Comparison of ENCODE assay signal across 25 mouse cellular contexts in the genomic region with DNA sequence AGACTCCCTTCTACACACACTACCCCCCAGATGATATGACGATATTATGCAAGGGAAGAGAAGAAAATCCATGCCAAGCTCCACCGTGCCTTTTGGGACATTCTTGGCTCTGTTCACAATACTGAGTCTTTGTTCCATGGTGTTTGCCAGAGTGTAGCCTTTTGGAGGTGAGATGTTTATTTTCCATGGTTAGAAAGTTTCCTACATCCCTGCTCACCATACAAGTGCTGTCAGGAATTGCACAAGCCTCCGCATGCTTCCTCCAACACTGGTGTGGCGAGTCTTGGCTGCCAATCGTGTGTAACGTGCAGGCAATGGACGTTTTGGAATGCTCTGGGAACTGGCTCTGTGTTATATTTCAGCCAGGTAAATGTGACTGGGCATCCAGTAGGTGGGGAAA.
DNase-seq lines count a peak whose midpoint lies in the region; ATAC-seq and TF ChIP-seq lines count a peak whose summit lies in the region.
"Had no signal": no experiment of that assay in that cellular context is flagged by ENCODE, and none has a peak within 500 bp of the region (broad histone marks: within the 10 kb centered on the region; RNA-seq: fewer than 3 reads in every experiment).

No protein-coding gene starts in this region.

- peak overlapping the region; percentile 40 for H3K27ac ChIP-seq in limb, embryonic 14.5 days (replicated peaks; ENCODE audit: low read depth, low read length)
- H3K27ac ChIP-seq: embryonic facial prominence, embryonic 13.5 days; forebrain, embryonic 10.5 days; heart, adult 2 months; hindbrain, embryonic 12.5 days; midbrain, embryonic 15.5 days; neural tube, embryonic 12.5 days had no signal

- no peak overlapping the region for H3K4me2 ChIP-seq in limb, embryonic 14.5 days (replicated peaks; ENCODE audit: low read depth, low read length, severe bottlenecking)
- H3K4me2 ChIP-seq: embryonic facial prominence, embryonic 13.5 days; hindbrain, embryonic 12.5 days; liver, embryonic 11.5 days; midbrain, embryonic 15.5 days; neural tube, embryonic 12.5 days had no signal

- 51% methylated on average over 7 of the region's 7 CpGs for WGBS in limb, embryonic 14.5 days

- H3K4me1 ChIP-seq in limb, embryonic 14.5 days (ENCODE audit: control insufficient read depth, insufficient read depth, low read length) = 0 out of 2 replicates have a peak, but pooled peaks cover 6% of the 10 kb centered on the region
- H3K4me1 ChIP-seq: embryonic facial prominence, embryonic 13.5 days; forebrain, embryonic 10.5 days; hindbrain, embryonic 12.5 days; midbrain, embryonic 15.5 days; neural tube, embryonic 12.5 days had no signal

- no peak overlapping the region for H3K4me3 ChIP-seq in limb, embryonic 14.5 days (replicated peaks; ENCODE audit: low read length)
- H3K4me3 ChIP-seq: embryonic facial prominence, embryonic 13.5 days; forebrain, embryonic 10.5 days; heart, adult 2 months; hindbrain, embryonic 12.5 days; midbrain, embryonic 15.5 days; neural tube, embryonic 12.5 days had no signal

- peak; percentile 8 for DNase-seq in adrenal gland, postnatal 14 days
- DNase-seq in adrenal gland, adult 8-10 months = no peak
- DNase-seq in NIH3T3 (ENCODE audit: low read depth) = peak; percentile 24
- peak; percentile 57 for DNase-seq in limb, embryonic 14.5 days (ENCODE audit: low spot score)
- peak; percentile 51 for DNase-seq in lung, postnatal 36 days
- DNase-seq in urinary bladder, postnatal 10 days (ENCODE audit: low spot score) = no peak
- DNase-seq in urinary bladder, adult 18-20 months (ENCODE audit: low spot score in 2 of 2) = no peak
- DNase-seq: cerebellum, adult 18-20 months; cerebellum, postnatal 25 days; forebrain, postnatal 0 days; gastrocnemius, postnatal 25 days; heart, adult 2 months; kidney, postnatal 36 days; layer of hippocampus, postnatal 36 days; liver, postnatal 0 days; right cerebral cortex, postnatal 14 days; spleen, adult 18-20 months; thymus, postnatal 25 days had no signal

- no peaks in the 10 kb centered on the region for H3K9me3 ChIP-seq in limb, embryonic 14.5 days (ENCODE audit: control insufficient read depth, low read length)
- H3K9me3 ChIP-seq: embryonic facial prominence, embryonic 13.5 days; forebrain, embryonic 10.5 days; hindbrain, embryonic 12.5 days; midbrain, embryonic 15.5 days; neural tube, embryonic 12.5 days had no signal

- no peak overlapping the region for H3K9ac ChIP-seq in limb, embryonic 14.5 days (ENCODE audit: low read depth, low read length, severe bottlenecking)
- H3K9ac ChIP-seq: embryonic facial prominence, embryonic 13.5 days; forebrain, postnatal 0 days; hindbrain, embryonic 12.5 days; liver, postnatal 0 days; midbrain, embryonic 15.5 days; neural tube, embryonic 12.5 days had no signal

- no peaks in the 10 kb centered on the region for H3K36me3 ChIP-seq in limb, embryonic 14.5 days (ENCODE audit: control insufficient read depth, insufficient read depth, low read length)
- H3K36me3 ChIP-seq: embryonic facial prominence, embryonic 13.5 days; forebrain, embryonic 10.5 days; hindbrain, embryonic 12.5 days; midbrain, embryonic 15.5 days; neural tube, embryonic 12.5 days had no signal

- no peak for TF ChIP-seq POLR2A in limb, embryonic 14.5 days (IDR thresholded peaks at IDR 0.05; ENCODE audit: borderline replicate concordance, extremely low read depth, insufficient read depth, insufficient read length)

- ATAC-seq in limb, embryonic 14.5 days (ENCODE audit: low FRiP score, low read depth) = peak; percentile 73
- ATAC-seq: forebrain, postnatal 0 days; intestine, postnatal 0 days; liver, postnatal 0 days; midbrain, embryonic 15.5 days had no signal

- H3K27me3 ChIP-seq in limb, embryonic 14.5 days (ENCODE audit: control insufficient read depth, insufficient read depth, low read length) = no peaks in the 10 kb centered on the region
- H3K27me3 ChIP-seq: embryonic facial prominence, embryonic 13.5 days; hindbrain, embryonic 12.5 days; midbrain, embryonic 15.5 days; neural tube, embryonic 12.5 days had no signal

Comparison
In these comparisons a context has a peak if more than half of its experiments do, and no peak if none do; other contexts are left out.
1. DNase-seq: peak in adrenal gland, postnatal 14 days (single experiment), NIH3T3 (single experiment), limb, embryonic 14.5 days (single experiment) and lung, postnatal 36 days (single experiment); none in adrenal gland, adult 8-10 months (single experiment), urinary bladder, postnatal 10 days (single experiment) and urinary bladder, adult 18-20 months (0 of 2).